In genomic region chr11:64627180-64627579, GRCm38 (mm10) we compare ENCODE assay signal across 14 mouse cellular contexts.
DNase-seq lines count a peak whose midpoint lies in the region; ATAC-seq and TF ChIP-seq lines count a peak whose summit lies in the region.
"Had no signal": no experiment of that assay in that cellular context is flagged by ENCODE, and none has a peak within 500 bp of the region (broad histone marks: within the 10 kb centered on the region; RNA-seq: fewer than 3 reads in every experiment).

No protein-coding gene starts in this region.

- 27% methylated on average over 7 of the region's 7 CpGs for WGBS in lung, adult 2 months
- 41% methylated on average over 7 of the region's 7 CpGs for WGBS in heart, embryonic 11.5 days (ENCODE audit: insufficient replicate concordance)

- ATAC-seq in heart, embryonic 11.5 days (replicated peaks; ENCODE audit: insufficient number of reproducible peaks, low FRiP score, low TSS enrichment) = no peak

- TF ChIP-seq CTCF in lung, adult 2 months (IDR thresholded peaks at IDR 0.05; ENCODE audit: insufficient read depth, low read length) = no peak

- no peaks in the 10 kb centered on the region for H3K27me3 ChIP-seq in heart, embryonic 11.5 days (ENCODE audit: control insufficient read depth, insufficient read depth, low read length)
- H3K27me3 ChIP-seq: CH12.LX; limb, embryonic 12.5 days; liver, embryonic 15.5 days had no signal

- no peak for TF ChIP-seq POLR2A in lung, adult 2 months (IDR thresholded peaks at IDR 0.05; ENCODE audit: borderline replicate concordance, extremely low read depth, low read depth, low read length)

- H3K27ac ChIP-seq in heart, embryonic 11.5 days (ENCODE audit: low read depth, low read length) = peak overlapping the region; percentile 30; the same call in 1 of the 2 replicates
- H3K27ac ChIP-seq: limb, embryonic 12.5 days; liver, embryonic 15.5 days had no signal

- no peak overlapping the region for H3K9ac ChIP-seq in heart, embryonic 11.5 days (ENCODE audit: low read depth, low read length)
- H3K9ac ChIP-seq: limb, embryonic 12.5 days; liver, embryonic 15.5 days had no signal

- H3K36me3 ChIP-seq in heart, embryonic 11.5 days (ENCODE audit: control insufficient read depth, insufficient read depth, low read length) = no peaks in the 10 kb centered on the region
- H3K36me3 ChIP-seq: limb, embryonic 12.5 days; liver, embryonic 15.5 days had no signal

- H3K4me3 ChIP-seq in lung, adult 2 months (replicated peaks; ENCODE audit: extremely low read depth, low read depth, low read length) = no peak overlapping the region
- H3K4me3 ChIP-seq in heart, embryonic 11.5 days (ENCODE audit: low read depth, low read length) = no peak overlapping the region
- H3K4me3 ChIP-seq: erythroblast, embryonic 14.5 days; limb, embryonic 12.5 days; liver, embryonic 15.5 days had no signal

- intact Hi-C loops in heart, postnatal 25 days (cut with DNase I) = no loop called here

- peaks cover 7% of the 10 kb centered on the region; the same call in 1 of the 2 replicates for H3K4me1 ChIP-seq in lung, adult 2 months (ENCODE audit: control insufficient read depth, insufficient read depth, low read length)
- H3K4me1 ChIP-seq in heart, embryonic 11.5 days (ENCODE audit: control insufficient read depth, insufficient read depth, low read length) = no peaks in the 10 kb centered on the region
- H3K4me1 ChIP-seq: limb, embryonic 12.5 days; liver, embryonic 15.5 days had no signal

- H3K9me3 ChIP-seq in heart, embryonic 11.5 days (replicated peaks; ENCODE audit: control insufficient read depth, low read length) = no peaks in the 10 kb centered on the region
- H3K9me3 ChIP-seq: limb, embryonic 12.5 days; liver, embryonic 15.5 days had no signal

- peak; percentile 17 for DNase-seq in lung, adult 2 months
- DNase-seq in lung, postnatal 25 days (ENCODE audit: low spot score) = no peak
- peak; percentile 5 for DNase-seq in heart, postnatal 25 days (ENCODE audit: low spot score)
- DNase-seq in lung, postnatal 4 days = peak; percentile 43 to 65
- no peak for DNase-seq in thymus, postnatal 36 days
- DNase-seq in gastrocnemius, adult 18-20 months (ENCODE audit: low spot score) = no peak
- DNase-seq: cerebellum, adult 8-10 months; embryo, embryonic 11 days; kidney, postnatal 10 days had no signal

- no peak overlapping the region for H3K4me2 ChIP-seq in heart, embryonic 11.5 days
- H3K4me2 ChIP-seq: limb, embryonic 12.5 days; liver, embryonic 15.5 days had no signal

Comparison
In these comparisons a context has a peak if more than half of its experiments do, and no peak if none do; other contexts are left out.
1. DNase-seq: peak in lung, adult 2 months (single experiment), heart, postnatal 25 days (single experiment) and lung, postnatal 4 days (2 of 2); none in lung, postnatal 25 days (single experiment), thymus, postnatal 36 days (0 of 2) and gastrocnemius, adult 18-20 months (single experiment).